Comparison of ENCODE assay signal across 18 mouse cellular contexts in genomic region chr4:143262696-143263095, GRCm38 (mm10).
"Had no signal": no experiment of that assay in that cellular context is flagged by ENCODE, and none has a peak within 500 bp of the region (broad histone marks: within the 10 kb centered on the region; RNA-seq: fewer than 3 reads in every experiment).

No protein-coding gene starts in this region.

- H3K36me3 ChIP-seq: neural tube, embryonic 13.5 days; neural tube, embryonic 15.5 days; stomach, embryonic 15.5 days had no signal

- H3K27ac ChIP-seq: midbrain, embryonic 10.5 days; midbrain, embryonic 12.5 days; neural tube, embryonic 13.5 days; neural tube, embryonic 15.5 days; stomach, embryonic 15.5 days; stomach, postnatal 0 days had no signal

- H3K27me3 ChIP-seq: midbrain, embryonic 12.5 days; neural tube, embryonic 13.5 days; neural tube, embryonic 15.5 days; stomach, embryonic 15.5 days had no signal

- DNase-seq: lung, adult 18-20 months; lung, embryonic 14.5 days; lung, postnatal 10 days; lung, postnatal 4 days; midbrain, embryonic 14.5 days; retina, postnatal 1 day; right cerebral cortex, adult 18-20 months; right cerebral cortex, postnatal 25 days; thymus, postnatal 14 days; thymus, postnatal 36 days had no signal

- H3K4me3 ChIP-seq: midbrain, embryonic 10.5 days; midbrain, embryonic 12.5 days; myocyte; neural tube, embryonic 13.5 days; neural tube, embryonic 15.5 days; stomach, embryonic 15.5 days had no signal

- H3K9ac ChIP-seq: lung, embryonic 14.5 days; midbrain, embryonic 12.5 days; neural tube, embryonic 13.5 days; neural tube, embryonic 15.5 days; stomach, embryonic 15.5 days had no signal

- ATAC-seq: midbrain, embryonic 16.5 days had no signal

- H3K4me2 ChIP-seq: lung, embryonic 14.5 days; midbrain, embryonic 12.5 days; neural tube, embryonic 13.5 days; neural tube, embryonic 15.5 days; stomach, embryonic 15.5 days had no signal

- H3K9me3 ChIP-seq: midbrain, embryonic 10.5 days; midbrain, embryonic 12.5 days; neural tube, embryonic 13.5 days; neural tube, embryonic 15.5 days; stomach, embryonic 15.5 days had no signal
